ENCODE assay signal across 9 mouse cellular contexts in the genomic region with DNA sequence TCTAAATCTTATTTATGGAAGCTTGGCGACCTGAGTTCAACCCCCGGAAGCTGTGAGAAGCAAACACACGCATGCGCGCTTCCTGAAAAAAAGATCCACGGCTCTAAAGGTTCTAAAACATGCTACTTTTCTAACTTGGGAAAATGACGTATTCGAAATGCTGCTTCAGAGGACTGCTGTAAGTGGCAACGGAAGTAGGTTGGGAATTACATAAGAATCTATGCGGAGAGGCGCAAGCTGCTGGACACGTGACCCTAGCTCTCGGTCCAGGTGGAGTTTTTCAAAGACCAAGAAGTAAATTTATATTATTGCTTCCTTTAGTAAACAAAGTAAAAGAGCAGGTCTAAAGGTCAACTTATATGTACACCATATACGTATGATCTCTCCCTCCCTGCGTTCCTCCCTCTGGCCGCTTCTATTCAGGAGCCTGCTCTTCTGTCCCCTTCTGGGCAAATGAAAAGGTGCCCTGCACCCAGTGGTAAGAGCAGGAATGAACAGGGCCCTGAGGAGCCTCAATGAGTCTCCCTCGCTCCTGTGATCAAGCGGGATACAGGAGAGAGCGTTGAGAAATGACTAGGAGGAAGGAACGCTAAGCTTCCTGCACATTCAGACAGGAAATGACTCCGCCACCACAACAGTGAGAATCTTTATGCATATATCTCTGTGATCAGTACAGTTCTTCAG.
A peak's percentile ranks its signal among the peaks of the same experiment; 100 is the strongest.
DNase-seq lines count a peak whose midpoint lies in the region; ATAC-seq and TF ChIP-seq lines count a peak whose summit lies in the region.
"Had no signal": no experiment of that assay in that cellular context is flagged by ENCODE, and none has a peak within 500 bp of the region (broad histone marks: within the 10 kb centered on the region; RNA-seq: fewer than 3 reads in every experiment).

No protein-coding gene starts in this region.

- TF ChIP-seq POLR2A in small intestine, adult 2 months (IDR thresholded peaks at IDR 0.05; ENCODE audit: low read depth, low read length) = no peak

- no peaks in the 10 kb centered on the region for H3K27me3 ChIP-seq in small intestine, adult 2 months (ENCODE audit: control insufficient read depth, insufficient read depth, low read length)
- H3K27me3 ChIP-seq in midbrain, embryonic 10.5 days (ENCODE audit: low read depth, poor library complexity, severe bottlenecking) = peaks cover 12% of the 10 kb centered on the region; the same call in 1 of the 2 replicates

- TF ChIP-seq CTCF in small intestine, adult 2 months (IDR thresholded peaks at IDR 0.05; ENCODE audit: extremely low read depth, insufficient read length, insufficient replicate concordance, low read depth, low read length) = no peak

- peak overlapping the region; percentile 59; the same call in 1 of the 2 replicates for H3K27ac ChIP-seq in small intestine, adult 2 months (ENCODE audit: insufficient read depth, low read depth, low read length)
- no peak overlapping the region for H3K27ac ChIP-seq in midbrain, embryonic 10.5 days (replicated peaks)
- H3K27ac ChIP-seq: embryonic facial prominence, embryonic 10.5 days had no signal

- peak; percentile 32 for DNase-seq in kidney, postnatal 10 days
- no peak for DNase-seq in kidney, adult 11 months
- no peak for DNase-seq in adipocyte (ENCODE audit: low spot score)
- no peak for DNase-seq in neural tube, embryonic 10.5 days (ENCODE audit: extremely low spot score, low spot score)
- no peak for DNase-seq in midbrain, embryonic 10.5 days (ENCODE audit: low spot score)

- H3K4me3 ChIP-seq in small intestine, adult 2 months (ENCODE audit: low read depth, low read length) = peak overlapping the region; percentile 47
- no peak overlapping the region for H3K4me3 ChIP-seq in midbrain, embryonic 10.5 days
- H3K4me3 ChIP-seq: embryonic facial prominence, embryonic 10.5 days had no signal

- 41% methylated on average over 21 of the region's 21 CpGs for WGBS in small intestine, adult 2 months
- 91% methylated on average over 21 of the region's 21 CpGs for WGBS in midbrain, embryonic 10.5 days

- peaks cover 9% of the 10 kb centered on the region for H3K36me3 ChIP-seq in small intestine, adult 2 months (ENCODE audit: control insufficient read depth, insufficient read depth, low read length)
- H3K36me3 ChIP-seq in midbrain, embryonic 10.5 days = peaks cover 13% of the 10 kb centered on the region
- H3K36me3 ChIP-seq: embryonic facial prominence, embryonic 10.5 days had no signal

- H3K9me3 ChIP-seq in midbrain, embryonic 10.5 days (replicated peaks) = no peaks in the 10 kb centered on the region

- ATAC-seq in CD4-positive, CD25-positive, alpha-beta regulatory T cell, adult 4 months = peak; percentile 90
- peak; percentile 52 for ATAC-seq in common myeloid progenitor, adult 5-6 weeks (replicated peaks; ENCODE audit: low read depth, poor library complexity, severe bottlenecking)

- peaks cover 2% of the 10 kb centered on the region for H3K4me1 ChIP-seq in small intestine, adult 2 months (ENCODE audit: control insufficient read depth, insufficient read depth, insufficient read length, low read length)
- no peaks in the 10 kb centered on the region; the same call in 1 of the 2 replicates for H3K4me1 ChIP-seq in midbrain, embryonic 10.5 days
